Mouse (Mus musculus): ENCODE data around the gene Dnaaf1. TPM values are rescaled to one million over a fixed set of nuclear protein-coding genes. Genes with fewer than 3 reads are reported as not detected.

The Dnaaf1 gene
- not detected for polyA plus RNA-seq (2017; shearing (Covaris generic))

DNA sequence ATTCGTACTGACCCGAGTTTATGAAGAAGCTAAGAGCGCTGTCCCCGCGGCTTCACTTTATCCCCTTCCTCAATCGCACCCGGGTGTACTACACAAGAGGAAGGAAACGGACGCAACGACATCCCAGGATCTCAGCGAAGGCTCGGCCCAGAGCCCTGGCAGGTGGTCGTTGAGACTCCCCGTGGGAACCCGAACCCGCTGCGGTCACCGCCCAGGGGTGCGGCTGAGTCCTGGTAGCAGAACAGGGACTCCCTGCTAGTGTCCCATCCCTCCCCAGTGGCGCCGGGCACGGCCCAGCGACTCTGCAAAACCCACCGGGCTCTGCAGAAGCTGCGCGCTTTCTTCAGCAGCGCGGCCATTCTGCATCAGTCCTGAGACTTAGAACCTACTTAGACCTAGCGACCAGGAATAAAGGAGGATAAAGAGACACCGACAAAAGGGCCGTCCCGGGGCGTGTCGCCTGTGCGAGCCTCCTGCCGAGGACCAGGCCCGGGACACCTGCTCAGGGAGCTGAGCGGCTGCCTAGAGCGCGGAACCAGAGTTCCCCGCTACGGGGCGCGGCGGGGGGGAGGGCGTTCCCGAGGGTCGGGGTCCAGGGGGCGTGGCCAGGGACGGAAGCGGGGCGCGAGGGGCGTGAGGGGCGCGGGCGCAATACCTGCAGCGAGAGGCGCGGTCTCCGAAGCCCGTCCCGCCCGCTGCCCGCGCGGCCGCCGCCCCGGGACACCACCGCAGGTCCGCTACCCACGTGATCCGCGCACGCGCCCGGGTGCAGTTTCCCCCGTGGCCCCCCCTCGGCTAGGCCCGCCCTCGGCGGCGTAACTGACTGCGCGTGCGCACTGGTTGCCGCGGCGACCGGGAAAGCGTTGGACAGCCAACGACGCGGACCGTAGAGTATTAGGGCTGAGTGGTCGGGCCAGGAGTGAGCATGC, at the start of gene Dnaaf1, which contains the start of gene Hsdl1:
TSS of gene Dnaaf1 (plus strand) at position 799 of the 929 bp plus-strand sequence.
TSS of gene Hsdl1 (minus strand) at position 747 of the 929 bp plus-strand sequence.

DNA sequence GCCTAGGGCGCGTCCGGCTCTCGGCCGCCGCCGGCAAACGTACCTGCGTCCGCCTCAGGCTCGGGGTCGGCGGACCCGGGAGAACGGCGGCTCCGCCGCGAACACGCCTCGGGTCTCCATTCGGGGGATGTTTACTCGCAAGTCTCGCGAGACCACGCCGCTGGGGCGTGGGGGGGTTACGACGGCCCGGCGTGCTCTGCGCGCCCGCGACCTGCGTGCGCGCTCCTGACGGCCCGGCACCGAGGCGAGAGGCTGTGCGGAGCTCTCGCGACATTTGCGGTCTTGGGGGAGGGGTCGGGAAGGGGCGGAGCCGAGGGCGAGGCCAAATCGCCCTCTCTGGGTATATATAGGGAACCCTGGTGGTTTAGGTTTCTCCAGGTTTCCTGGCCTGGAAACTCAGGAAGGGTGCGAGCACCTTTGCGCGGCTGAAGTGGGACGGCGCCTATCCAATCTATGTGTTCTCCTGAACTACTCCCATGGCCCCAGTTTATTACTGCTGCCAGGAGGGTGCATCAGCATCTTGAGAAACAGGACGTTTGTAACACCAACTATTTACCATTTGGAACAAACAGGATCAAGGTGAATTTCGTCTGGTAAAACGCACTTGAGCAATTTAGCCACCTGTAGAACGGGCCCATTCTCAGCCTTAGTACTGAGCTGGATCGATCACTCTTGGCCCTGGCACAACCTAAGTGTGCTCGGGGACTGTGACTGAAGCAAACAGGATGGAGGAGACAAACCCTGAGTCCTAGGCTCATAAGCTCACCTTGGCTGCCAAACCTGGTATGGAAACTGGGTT, 16.2 kb upstream of the Dnaaf1 start, which contains the start of gene Mbtps1:
TSS of gene Mbtps1 (minus strand) at position 133 of the 799 bp plus-strand sequence.

DNA sequence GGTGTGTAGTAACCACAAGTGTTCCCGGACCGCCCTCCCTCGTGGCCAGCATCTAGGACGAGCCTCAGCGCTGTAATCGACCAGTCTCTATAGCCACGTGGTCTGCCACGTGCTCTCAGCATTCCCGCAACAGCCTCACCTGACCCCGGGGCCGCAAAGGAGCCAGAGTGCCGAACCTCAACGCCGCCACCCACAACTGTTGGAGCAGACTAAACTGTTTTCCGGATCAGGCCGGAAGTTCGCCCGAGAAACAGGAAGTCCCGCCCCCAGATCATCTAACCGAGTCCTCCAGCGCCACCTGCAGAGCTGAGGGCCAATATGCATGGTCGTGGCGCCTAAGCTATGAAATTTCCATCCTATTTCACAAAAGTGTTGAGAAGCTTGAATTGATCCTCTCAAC, 30.0 kb downstream of the Dnaaf1 start, which contains the start of gene Taf1c:
TSS of gene Taf1c (minus strand) at position 227 of the 400 bp plus-strand sequence.

DNA sequence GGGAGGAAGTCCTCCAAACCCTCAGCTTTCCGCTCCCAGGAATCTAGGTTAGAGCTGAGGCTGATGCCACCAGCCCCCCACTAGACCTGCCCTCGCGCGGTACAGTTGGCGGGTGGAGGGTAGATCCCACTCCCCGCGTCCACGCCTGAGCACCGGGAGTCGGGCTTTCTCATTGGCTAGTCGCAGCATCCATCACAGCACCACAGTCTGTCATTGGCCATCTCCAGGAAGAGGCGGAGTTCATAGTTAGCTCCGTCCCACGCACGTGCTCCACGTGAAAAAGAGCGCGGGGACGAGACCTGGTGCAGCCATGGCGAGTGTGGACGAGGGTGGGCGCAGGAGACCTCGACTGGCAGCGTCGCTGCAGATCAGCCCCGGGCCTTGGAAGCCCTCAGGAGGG, 37.4 kb downstream of the Dnaaf1 start, which contains the start of gene Adad2:
TSS of gene Adad2 (plus strand) at position 277 of the 400 bp plus-strand sequence.

DNA sequence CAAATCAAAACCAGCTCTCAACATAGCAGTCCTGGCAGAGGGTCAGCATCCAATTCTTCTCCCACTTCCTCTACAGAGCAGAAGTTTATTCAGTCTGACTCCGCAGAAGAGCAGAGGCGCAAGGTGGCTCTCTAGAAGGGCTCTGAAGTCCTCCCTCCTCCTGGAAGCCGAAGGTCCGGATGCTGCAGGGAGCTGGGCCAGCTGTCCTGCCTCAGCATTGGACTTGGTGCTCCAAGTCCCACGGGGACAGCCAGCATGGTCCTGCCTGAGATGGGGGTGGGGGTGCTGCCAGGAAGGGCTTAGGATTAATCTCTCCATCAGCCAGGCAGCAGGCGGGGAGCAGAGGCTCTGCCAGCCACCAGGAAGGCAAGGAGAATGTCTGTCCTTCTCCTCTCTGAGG, 60.3 kb downstream of the Dnaaf1 start, which contains the start of gene Kcng4:
TSS of gene Kcng4 (minus strand) at position 303 of the 400 bp plus-strand sequence.

Other genes with a start within 250 kb of the Dnaaf1 start
- 115 TPM for gene Hsbp1, start 230.7 kb upstream of the Dnaaf1 start, polyA plus RNA-seq (2017; shearing (Covaris generic))
- gene Mlycd, start 180.4 kb upstream of the Dnaaf1 start, polyA plus RNA-seq (2017; shearing (Covaris generic)): 11.4 TPM
- gene Osgin1, start 141.1 kb upstream of the Dnaaf1 start, polyA plus RNA-seq (2017; shearing (Covaris generic)): 3.1 TPM
- not detected for gene Necab2, start 128.5 kb upstream of the Dnaaf1 start, polyA plus RNA-seq (2017; shearing (Covaris generic))
- gene Slc38a8, start 73.5 kb upstream of the Dnaaf1 start, polyA plus RNA-seq (2017; shearing (Covaris generic)): not detected
- 91.7 TPM for gene Mbtps1, start 16.5 kb upstream of the Dnaaf1 start, polyA plus RNA-seq (2017; shearing (Covaris generic))
- gene Hsdl1, start 52 bp upstream of the Dnaaf1 start, polyA plus RNA-seq (2017; shearing (Covaris generic)): 129 TPM
- 23.6 TPM for gene Taf1c, start 30.0 kb downstream of the Dnaaf1 start, polyA plus RNA-seq (2017; shearing (Covaris generic))
- gene Adad2, start 37.5 kb downstream of the Dnaaf1 start, polyA plus RNA-seq (2017; shearing (Covaris generic)): not detected
- not detected for gene Kcng4, start 60.4 kb downstream of the Dnaaf1 start, polyA plus RNA-seq (2017; shearing (Covaris generic))
- gene Wfdc1, start 91.1 kb downstream of the Dnaaf1 start, polyA plus RNA-seq (2017; shearing (Covaris generic)): not detected
- gene Atp2c2, start 124.8 kb downstream of the Dnaaf1 start, polyA plus RNA-seq (2017; shearing (Covaris generic)): not detected
- gene Tldc1, start 203.2 kb downstream of the Dnaaf1 start, polyA plus RNA-seq (2017; shearing (Covaris generic)): 2.1 TPM

Measured in naive thymus-derived CD4-positive, alpha-beta T cell, adult 5 months (primary cell).